Mouse (Mus musculus) heart, embryonic 16.5 days (tissue): ENCODE results near the gene Dyrk2. TPM values are rescaled to one million over a fixed set of nuclear protein-coding genes. Genes with fewer than 3 reads are reported as not detected.

Experiments used
- ATAC-seq: fragments of 200-750 bp; cut with Nextera tagmentation; replicated peaks from 2 replicates; pipeline ENCODE4 v1.8.0; 2017; ENCODE audit warnings: moderate number of reproducible peaks; ENCODE audit not compliant: insufficient read depth, low FRiP score; ENCODE audit errors: extremely low read depth
- H3K27ac ChIP-seq: fragments of 300-500 bp; sonication (generic); 2 replicates; pipeline ENCODE4 v1.5.1; 2014; ENCODE audit warnings: mild to moderate bottlenecking, low read length, control low read depth, moderate library complexity
- H3K27me3 ChIP-seq: fragments of 300-500 bp; sonication (generic); 2 replicates; pipeline ENCODE4 v1.6.1; 2014; ENCODE audit warnings: low read length, mixed read lengths; ENCODE audit not compliant: control insufficient read depth, insufficient read depth
- H3K36me3 ChIP-seq: fragments of 300-500 bp; sonication (generic); 2 replicates; pipeline ENCODE4 v1.6.1; 2014; ENCODE audit not compliant: control insufficient read depth, insufficient read depth
- H3K4me1 ChIP-seq: fragments of 300-500 bp; sonication (generic); 2 replicates; pipeline ENCODE4 v1.6.1; 2014; ENCODE audit warnings: low read length, mixed read lengths; ENCODE audit not compliant: control insufficient read depth, insufficient read depth
- H3K4me2 ChIP-seq: fragments of 300-500 bp; sonication (generic); 2 replicates; pipeline ENCODE4 v1.6.1; 2014; ENCODE audit warnings: low read depth, mild to moderate bottlenecking, control low read depth, low read length
- H3K4me3 ChIP-seq: fragments of 300-500 bp; sonication (generic); 2 replicates; pipeline ENCODE4 v1.5.1; 2014; ENCODE audit warnings: mild to moderate bottlenecking, control low read depth, low read length
- H3K9ac ChIP-seq: fragments of 300-500 bp; sonication (generic); 2 replicates; pipeline ENCODE4 v1.6.1; 2014; ENCODE audit warnings: low read length, control low read depth
- H3K9me3 ChIP-seq: fragments of 300-500 bp; sonication (generic); replicated peaks from 2 replicates; pipeline ENCODE4 v1.6.1; 2016; ENCODE audit warnings: low read length; ENCODE audit not compliant: control insufficient read depth
- WGBS: fragments of 180-500 bp; shearing (Covaris S2); extraction: QIAGEN DNeasy Blood & Tissue Kit; methylation state at CpG from one replicate; pipeline ENCODE4 v1.1.7; 2014; 5-methylcytosine and 5-hydroxymethylcytosine counted together
- polyA plus RNA-seq: library from polyadenylated mRNA; unstranded; fragments of >200 nt; fragmentation: Nextera tagmentation; extraction: Ambion mirVana; gene quantifications from 2 replicates; pipeline ENCODE4 v1.2.1, GENCODE M21; 2015

The Dyrk2 gene
- polyA plus RNA-seq, 1 experiment from 2014 or later = 10.2 TPM

GRCm38 (mm10) chr10:118827116-118827515 is 42.9 kb downstream of the Dyrk2 start:
- Histone ChIP-seq H3K9ac (no peak overlapping the region), H3K27ac (no peak overlapping the region), H3K36me3 (no peaks in the 10 kb centered on the region), H3K27me3 (no peaks in the 10 kb centered on the region), H3K4me3 (no peak overlapping the region), H3K9me3 (no peaks in the 10 kb centered on the region), H3K4me2 (no peak overlapping the region), H3K4me1 (peaks cover 3% of the 10 kb centered on the region; the same call in 1 of the 2 replicates)
- WGBS = 86% methylated on average over 7 of the region's 7 CpGs
- no peak for ATAC-seq

GRCm38 (mm10) chr10:118824830-118825229 is 45.2 kb downstream of the Dyrk2 start:
- Histone ChIP-seq H3K27me3 (no peaks in the 10 kb centered on the region), H3K4me2 (no peak overlapping the region), H3K27ac (no peak overlapping the region), H3K4me3 (no peak overlapping the region), H3K9ac (no peak overlapping the region), H3K36me3 (no peaks in the 10 kb centered on the region), H3K9me3 (no peaks in the 10 kb centered on the region), H3K4me1 (no peaks in the 10 kb centered on the region)
- ATAC-seq = no peak
- WGBS = 70% methylated on average over 8 of the region's 8 CpGs

GRCm38 (mm10) chr10:118820901-118821300 is 49.1 kb downstream of the Dyrk2 start:
- Histone ChIP-seq H3K9ac (no peak overlapping the region), H3K36me3 (no peaks in the 10 kb centered on the region), H3K4me3 (no peak overlapping the region), H3K27ac (no peak overlapping the region), H3K27me3 (no peaks in the 10 kb centered on the region), H3K4me2 (no peak overlapping the region), H3K4me1 (no peaks in the 10 kb centered on the region), H3K9me3 (no peaks in the 10 kb centered on the region)
- no peak for ATAC-seq
- WGBS = 44% methylated on average over 7 of the region's 7 CpGs

GRCm38 (mm10) chr10:118819846-118820245 is 50.2 kb downstream of the Dyrk2 start:
- no peak overlapping the region for H3K27ac ChIP-seq
- H3K4me2 ChIP-seq = no peak overlapping the region
- H3K9ac ChIP-seq = no peak overlapping the region
- no peaks in the 10 kb centered on the region for H3K4me1 ChIP-seq
- ATAC-seq = no peak
- 62% methylated on average over 4 of the region's 4 CpGs for WGBS
- H3K36me3 ChIP-seq = no peaks in the 10 kb centered on the region
- H3K4me3 ChIP-seq = no peak overlapping the region
- H3K9me3 ChIP-seq = no peaks in the 10 kb centered on the region
- H3K27me3 ChIP-seq = no peaks in the 10 kb centered on the region

GRCm38 (mm10) chr10:118817089-118817488 is 52.9 kb downstream of the Dyrk2 start:
- WGBS = 88% methylated on average over 6 of the region's 6 CpGs
- Histone ChIP-seq H3K36me3 (no peaks in the 10 kb centered on the region), H3K4me3 (no peak overlapping the region), H3K27me3 (no peaks in the 10 kb centered on the region), H3K4me2 (no peak overlapping the region), H3K27ac (no peak overlapping the region), H3K9ac (no peak overlapping the region), H3K9me3 (no peaks in the 10 kb centered on the region), H3K4me1 (peaks cover 3% of the 10 kb centered on the region)
- no peak for ATAC-seq

- no peak overlapping the region for H3K9ac ChIP-seq
- no peaks in the 10 kb centered on the region for H3K27me3 ChIP-seq
- no peak overlapping the region for H3K4me3 ChIP-seq
- peaks cover 8% of the 10 kb centered on the region for H3K4me1 ChIP-seq
- no peaks in the 10 kb centered on the region for H3K9me3 ChIP-seq
- WGBS = 37% methylated on average over 6 of the region's 6 CpGs
- no peak overlapping the region for H3K4me2 ChIP-seq
- ATAC-seq = no peak
- no peaks in the 10 kb centered on the region for H3K36me3 ChIP-seq
- no peak overlapping the region; the same call in 1 of the 2 replicates for H3K27ac ChIP-seq
These were observed 58.1 kb downstream of the Dyrk2 start for GRCm38 (mm10) chr10:118811945-118812344.

GRCm38 (mm10) chr10:118810908-118811711 is 58.9 kb downstream of the Dyrk2 start:
- 38% methylated on average over 16 of the region's 16 CpGs for WGBS
- no peak overlapping the region for H3K27ac ChIP-seq
- H3K27me3 ChIP-seq = no peaks in the 10 kb centered on the region
- no peak overlapping the region for H3K9ac ChIP-seq
- H3K36me3 ChIP-seq = no peaks in the 10 kb centered on the region
- peak; percentile 53 for ATAC-seq
- H3K9me3 ChIP-seq = no peaks in the 10 kb centered on the region
- H3K4me2 ChIP-seq = peak overlapping the region; percentile 16; the same call in 1 of the 2 replicates
- H3K4me3 ChIP-seq = no peak overlapping the region
- H3K4me1 ChIP-seq = peaks cover 8% of the 10 kb centered on the region
